Mouse (Mus musculus) CH12.LX (cell line): ENCODE data around the gene Zfp943.

Experiments
- CHD2 ChIP-seq: IDR thresholded peaks from 2 replicates; pipeline ENCODE4 v1.6.1; 2011; ENCODE audit warnings: low read length, improper control_type of control experiment
- CTCF ChIP-seq, 2 experiments: IDR thresholded peaks in 1 of 2; conservative IDR thresholded peaks in 1 of 2; 2 replicates each; pipeline ENCODE4 v1.5.1; 2011 to 2012; ENCODE audit warnings: low read depth in 2 of 2, low read length in 2 of 2, improper control_type of control experiment in 1 of 2, inconsistent platforms in 1 of 2, mild to moderate bottlenecking in 1 of 2, moderate library complexity in 1 of 2
- E2F4 ChIP-seq: IDR thresholded peaks from 2 replicates; pipeline ENCODE4 v1.6.1; 2011; ENCODE audit warnings: low read depth, low read length, improper control_type of control experiment; ENCODE audit not compliant: insufficient replicate concordance
- EP300 ChIP-seq: IDR thresholded peaks from 2 replicates; pipeline ENCODE4 v1.6.1; 2011; ENCODE audit warnings: low read length, improper control_type of control experiment
- GABPA ChIP-seq: IDR thresholded peaks from 2 replicates; pipeline ENCODE4 v1.6.1; 2012; ENCODE audit warnings: low read depth, low read length, improper control_type of control experiment, inconsistent platforms; ENCODE audit not compliant: insufficient replicate concordance
- MAX ChIP-seq: IDR thresholded peaks from 2 replicates; pipeline ENCODE4 v1.6.1; 2011; ENCODE audit warnings: low read length, improper control_type of control experiment
- POLR2A ChIP-seq: IDR thresholded peaks from 2 replicates; pipeline ENCODE4 v1.6.1; 2011; ENCODE audit warnings: low read depth, mild to moderate bottlenecking, improper control_type of control experiment, low read length
- POLR2AphosphoS2 ChIP-seq: IDR thresholded peaks from 2 replicates; pipeline ENCODE4 v1.6.1; 2011; ENCODE audit warnings: low read depth, low read length, improper control_type of control experiment
- RCOR1 ChIP-seq: conservative IDR thresholded peaks from 2 replicates; pipeline ENCODE4 v1.6.1; 2012; ENCODE audit warnings: low read depth, mild to moderate bottlenecking, inconsistent platforms, low read length, improper control_type of control experiment

- TF ChIP-seq MAX = no peak
- TF ChIP-seq RCOR1 = no peak
- TF ChIP-seq GABPA = no peak
- TF ChIP-seq POLR2A = no peak
- no peak for TF ChIP-seq EP300
- TF ChIP-seq E2F4 = no peak
- no peak for TF ChIP-seq CTCF (conservative IDR thresholded peaks at IDR 0.05 in 1 of 2, IDR thresholded peaks at IDR 0.05 in 1 of 2; ENCODE audit: low read depth in 2 of 2, low read length in 2 of 2)
- TF ChIP-seq POLR2AphosphoS2 = no peak
- no peak for TF ChIP-seq CHD2
Measured at GRCm38 (mm10) chr17:22053211-22053610, 90.9 kb downstream of the Zfp943 start.
